Mouse (Mus musculus) neutrophil, adult 5-6 weeks (primary cell): ENCODE results near the gene Arvcf. TPM values are rescaled to one million over a fixed set of nuclear protein-coding genes. Genes with fewer than 3 reads are reported as not detected.
A peak's percentile ranks its signal among the peaks of the same experiment; 100 is the strongest.

Experiments
- ATAC-seq: fragments of 151-379, 151-347 bp; 2 replicates; pipeline ENCODE4 v1.8.0; 2017; ENCODE audit warnings: mild to moderate bottlenecking, moderate TSS enrichment; ENCODE audit not compliant: insufficient number of reproducible peaks, poor library complexity, low FRiP score, severe bottlenecking; ENCODE audit errors: extremely low read depth
- total RNA-seq: library from RNA; stranded (forward); fragments of 200-1000 nt; gene quantifications from 2 replicates; pipeline ENCODE4 v1.2.3, GENCODE M21; 2017

The Arvcf gene
- total RNA-seq = 3.9 and 4.7 TPM in 2 replicates

DNA sequence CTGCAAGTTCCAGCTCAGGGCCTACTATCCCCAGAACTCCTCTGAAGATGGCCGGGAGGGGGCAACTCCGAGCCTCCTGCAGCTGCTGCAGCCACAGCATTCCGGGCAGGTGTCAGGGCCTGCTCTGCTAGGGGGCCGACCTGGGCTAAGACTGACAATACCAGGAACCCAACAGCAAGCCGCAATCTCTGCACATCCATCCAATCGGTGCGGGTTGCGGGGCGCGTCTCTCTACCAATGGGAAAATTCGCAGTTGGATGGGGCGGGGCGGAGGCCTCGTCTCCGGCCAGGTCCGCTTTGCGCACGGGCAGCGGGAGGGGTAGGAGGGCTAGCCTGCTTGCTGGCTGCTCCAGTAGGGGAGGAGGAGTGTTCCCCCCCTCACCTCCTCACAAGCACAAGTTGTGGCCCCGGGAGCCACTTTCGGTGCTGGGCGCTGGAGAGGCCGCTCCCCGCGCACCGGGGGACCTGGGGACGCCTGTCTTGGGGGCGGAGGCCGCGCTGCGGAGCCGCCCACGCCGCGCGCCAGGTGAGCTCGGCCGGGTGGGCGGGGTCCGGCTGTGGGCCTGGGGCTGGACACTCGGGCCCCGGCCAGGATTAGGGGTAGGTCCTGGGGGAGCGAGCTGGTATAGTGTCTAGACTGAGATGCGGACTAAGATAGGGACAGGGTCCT lies at the start of gene Arvcf, which contains the start of gene Tango2:
Arvcf (plus strand) TSS at position 252 of the 670 bp plus-strand sequence.
Tango2 (minus strand) TSS at position 173 of the 670 bp plus-strand sequence.
- ATAC-seq = peak; percentile 20; the same call in 1 of the 2 replicates

DNA sequence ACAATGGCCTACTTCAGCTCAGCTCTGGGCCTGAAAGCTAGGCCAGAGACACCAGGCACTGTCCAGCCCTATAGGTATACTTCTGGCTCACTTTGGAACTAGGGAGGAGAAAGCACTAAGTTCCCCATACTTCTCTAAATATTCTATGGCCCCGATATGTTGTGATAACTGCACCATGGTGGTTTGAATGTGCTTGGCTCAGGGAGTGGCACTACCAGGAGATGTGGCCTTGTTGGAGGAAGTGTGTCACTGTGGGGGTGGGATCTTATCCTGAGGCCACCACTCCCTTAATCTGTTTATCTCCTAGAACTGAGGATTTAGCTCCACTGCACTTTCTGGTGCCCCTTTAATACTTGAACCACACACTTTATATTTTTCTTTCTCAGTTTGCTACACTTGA lies 39.8 kb upstream of the Arvcf start:
- ATAC-seq = no peak

DNA sequence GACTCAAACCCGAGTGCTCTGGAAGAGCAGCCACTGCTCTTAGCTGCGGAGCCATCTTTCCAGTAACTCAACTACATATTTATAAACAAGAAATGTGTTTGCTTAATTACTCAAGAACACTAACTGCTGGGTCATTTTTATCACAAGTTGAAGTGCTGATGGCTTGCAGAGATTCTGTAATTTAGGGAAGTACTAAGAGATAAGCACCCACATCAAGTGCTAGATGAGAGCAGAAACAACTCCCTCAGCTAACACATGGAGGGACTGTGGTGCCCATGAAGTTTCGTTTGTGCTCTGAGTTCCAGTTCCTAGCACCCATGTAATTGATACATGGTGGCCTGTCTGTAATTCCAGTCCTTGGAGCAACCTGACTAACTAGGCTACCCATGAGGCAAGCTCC lies 29.0 kb upstream of the Arvcf start:
- ATAC-seq = no peak

DNA sequence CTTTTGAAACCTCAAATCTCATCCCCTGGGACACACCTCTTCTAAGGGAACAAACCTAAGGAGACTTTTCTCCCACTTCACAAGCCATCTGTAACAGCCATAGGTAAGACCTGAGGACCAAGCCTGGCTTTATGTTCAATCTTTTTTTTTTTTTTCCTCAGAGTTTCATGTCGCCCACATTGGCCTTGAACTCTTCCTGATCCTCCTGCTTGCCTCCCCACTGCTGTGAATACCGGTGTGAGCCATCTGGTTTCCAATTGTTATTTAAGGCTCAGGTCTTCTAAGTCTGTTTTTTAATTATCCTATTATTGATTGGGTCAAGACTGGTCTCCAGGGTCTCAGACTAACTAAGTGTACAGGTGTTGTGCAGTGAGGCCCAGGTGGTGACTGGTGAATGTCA lies 26.5 kb upstream of the Arvcf start:
- no peak for ATAC-seq

DNA sequence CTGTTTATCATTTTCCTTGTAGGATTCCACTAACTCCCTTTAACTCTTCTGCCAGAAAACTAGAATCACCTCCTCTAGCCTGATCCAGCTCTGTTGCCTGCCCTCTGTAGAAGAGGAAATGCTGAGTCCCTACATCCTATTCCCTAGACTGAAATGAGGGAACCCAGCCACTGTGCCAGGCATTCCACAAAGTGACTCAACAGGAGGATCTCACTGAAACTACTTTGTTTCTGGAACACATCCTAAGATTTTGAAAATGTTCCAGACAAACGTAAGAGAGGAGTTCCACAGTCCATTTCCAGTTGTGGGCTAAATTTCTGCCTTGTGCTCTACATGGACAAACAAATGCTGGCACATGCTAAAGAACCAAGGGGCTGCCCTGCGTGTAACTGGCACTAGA lies 24.5 kb upstream of the Arvcf start:
- no peak for ATAC-seq

DNA sequence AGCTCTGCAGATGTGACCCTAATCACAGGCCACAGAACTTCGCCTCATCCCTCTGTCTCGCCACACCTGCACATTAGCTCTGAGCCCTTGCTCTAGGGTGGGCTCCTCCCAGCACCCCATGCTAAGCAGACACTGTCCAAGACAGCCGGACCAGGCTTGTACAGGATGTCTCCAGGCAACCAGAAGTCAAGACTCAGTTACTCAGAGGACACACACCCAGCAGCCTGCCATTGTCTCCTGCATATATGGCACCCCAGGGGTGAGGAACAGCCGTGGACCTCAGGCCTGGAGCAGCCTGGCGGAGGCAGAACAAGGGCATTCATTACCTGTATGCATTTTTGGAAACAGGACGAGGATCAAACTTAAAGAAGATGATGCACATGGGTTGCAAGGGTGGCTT lies 24.0 kb upstream of the Arvcf start:
- ATAC-seq = no peak

- ATAC-seq = no peak
Measured at GRCm38 (mm10) chr16:18325741-18326140, 22.2 kb upstream of the Arvcf start.

DNA sequence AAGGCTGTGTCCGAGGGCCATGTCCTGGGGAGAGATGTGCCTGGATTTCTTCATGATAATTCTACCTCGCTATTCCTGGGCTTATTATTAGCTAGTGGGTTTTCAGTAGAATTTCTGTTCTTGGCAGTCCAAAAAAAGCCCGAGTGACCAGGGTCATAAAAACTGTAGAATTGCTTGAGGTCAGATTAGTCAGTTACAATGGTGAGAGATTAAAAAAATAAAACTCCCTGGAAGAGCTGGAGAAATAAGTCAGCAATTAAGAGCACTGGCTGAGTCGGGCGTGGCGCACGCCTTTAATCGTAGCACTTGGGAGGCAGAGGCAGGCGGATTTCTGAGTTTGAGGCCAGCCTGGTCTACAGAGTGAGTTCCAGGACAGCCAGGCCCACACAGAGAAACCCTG lies 20.0 kb upstream of the Arvcf start:
- no peak for ATAC-seq

DNA sequence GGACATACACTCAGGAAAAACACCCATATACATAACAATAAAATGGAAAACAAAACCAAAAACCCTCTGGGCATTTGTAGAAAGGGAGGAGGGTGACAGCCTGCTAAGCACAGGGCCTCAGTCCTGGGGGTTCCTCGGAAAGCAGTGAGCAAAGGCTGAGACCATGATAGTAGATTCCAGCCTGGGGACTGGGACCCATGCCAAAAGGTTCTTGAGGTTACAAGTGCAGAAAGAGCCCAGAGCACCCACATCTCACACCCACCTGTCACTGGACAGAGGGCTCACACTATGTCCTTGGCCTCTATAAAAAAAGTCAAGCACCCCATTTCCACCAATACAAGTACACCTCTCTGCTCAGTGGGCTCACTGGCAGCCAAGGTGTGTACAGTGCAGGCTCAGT lies 19.5 kb upstream of the Arvcf start:
- no peak for ATAC-seq

GRCm38 (mm10) chr16:18333976-18334375 lies 14.0 kb upstream of the Arvcf start:
- ATAC-seq = no peak

DNA sequence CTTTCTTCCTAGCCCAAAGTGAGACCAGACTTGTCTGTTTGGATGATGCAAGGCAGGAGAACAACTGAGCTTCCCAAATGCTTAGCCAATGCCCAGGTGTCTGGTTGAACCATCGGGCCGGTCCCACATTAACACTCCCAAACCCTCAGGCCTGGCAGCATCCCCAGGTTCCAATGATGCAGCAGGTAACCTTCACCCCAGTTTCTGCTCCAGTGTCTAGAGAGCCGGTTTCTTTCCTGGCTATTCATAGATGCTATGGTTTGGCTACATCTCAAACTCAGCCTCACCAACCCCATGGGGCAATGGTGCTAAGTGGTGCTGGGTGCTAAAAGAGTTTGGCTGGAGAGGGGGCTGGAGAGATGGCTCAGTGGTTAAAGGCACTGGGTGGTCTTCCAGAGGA lies 12.0 kb upstream of the Arvcf start:
- ATAC-seq = no peak

GRCm38 (mm10) chr16:18337261-18337660 lies 10.7 kb upstream of the Arvcf start:
- ATAC-seq = no peak

DNA sequence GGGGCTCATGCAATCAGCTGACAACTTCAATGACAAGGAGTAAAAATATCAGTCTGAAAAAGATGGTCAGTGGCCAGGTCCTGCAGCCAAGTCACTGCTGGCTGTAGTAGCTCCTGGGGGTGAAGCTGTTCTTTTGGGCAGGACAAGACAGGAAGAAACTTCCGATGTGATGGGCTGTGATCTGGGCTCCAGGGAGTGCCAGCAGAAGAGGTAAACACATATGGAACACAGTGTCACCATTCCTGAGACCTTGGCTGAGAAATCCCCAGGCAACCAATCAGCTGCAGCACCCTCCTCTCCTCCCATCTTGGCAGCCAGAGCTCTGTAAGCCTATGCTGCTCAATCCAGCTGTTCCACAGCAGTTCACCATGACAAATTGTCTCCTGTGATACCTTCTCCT lies 8.1 kb upstream of the Arvcf start:
- ATAC-seq = no peak

DNA sequence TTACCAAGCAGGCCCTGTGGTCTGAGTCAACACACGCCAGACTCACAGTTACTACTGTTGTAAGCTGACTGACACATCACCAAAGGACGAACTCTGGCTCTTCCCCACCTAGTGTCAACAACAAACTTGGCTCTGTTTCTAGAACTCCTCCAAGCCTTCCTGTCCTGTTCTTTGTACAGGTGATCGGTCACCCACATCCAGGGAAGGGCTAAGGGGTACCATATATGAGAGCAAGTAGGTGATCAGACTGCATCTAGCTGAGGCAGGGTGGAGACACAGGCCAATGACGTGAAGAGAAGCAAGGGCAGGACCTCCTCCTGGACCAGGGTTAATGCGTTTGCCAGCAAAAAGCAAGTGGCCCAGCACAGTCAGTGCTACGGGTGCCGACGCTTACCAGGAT lies 6.4 kb upstream of the Arvcf start:
- ATAC-seq = no peak

DNA sequence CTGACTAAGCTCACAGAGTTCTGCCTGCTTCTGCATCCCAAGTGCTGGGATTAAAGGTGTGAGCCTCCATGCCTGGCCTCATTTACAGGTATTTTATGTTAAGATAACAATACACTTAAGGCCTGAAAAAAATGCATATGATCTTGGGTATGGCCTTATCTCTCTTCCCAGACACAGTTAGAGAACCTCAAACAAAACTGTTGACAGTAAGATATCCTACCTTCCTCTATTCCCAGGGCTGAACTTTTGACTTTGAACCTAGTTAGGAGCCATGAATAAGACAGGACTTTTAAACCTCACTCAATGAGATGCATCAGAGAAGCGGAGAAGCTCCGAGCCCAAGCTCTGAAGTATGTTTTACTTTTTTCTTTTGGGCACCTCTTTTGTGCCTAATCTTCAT lies 5.9 kb upstream of the Arvcf start:
- ATAC-seq = no peak

GRCm38 (mm10) chr16:18342650-18343570 lies 5.1 kb upstream of the Arvcf start:
- ATAC-seq = no peak

GRCm38 (mm10) chr16:18343778-18344177 lies 4.2 kb upstream of the Arvcf start:
- peak; percentile 85 for ATAC-seq

- ATAC-seq = peak; percentile 66
Measured at GRCm38 (mm10) chr16:18345243-18345642, 2.7 kb upstream of the Arvcf start.

- ATAC-seq = no peak
Measured at GRCm38 (mm10) chr16:18348601-18349175, 706 bp downstream of the Arvcf start.
